8 mouse cellular contexts compared by ENCODE assay signal in the genomic region with DNA sequence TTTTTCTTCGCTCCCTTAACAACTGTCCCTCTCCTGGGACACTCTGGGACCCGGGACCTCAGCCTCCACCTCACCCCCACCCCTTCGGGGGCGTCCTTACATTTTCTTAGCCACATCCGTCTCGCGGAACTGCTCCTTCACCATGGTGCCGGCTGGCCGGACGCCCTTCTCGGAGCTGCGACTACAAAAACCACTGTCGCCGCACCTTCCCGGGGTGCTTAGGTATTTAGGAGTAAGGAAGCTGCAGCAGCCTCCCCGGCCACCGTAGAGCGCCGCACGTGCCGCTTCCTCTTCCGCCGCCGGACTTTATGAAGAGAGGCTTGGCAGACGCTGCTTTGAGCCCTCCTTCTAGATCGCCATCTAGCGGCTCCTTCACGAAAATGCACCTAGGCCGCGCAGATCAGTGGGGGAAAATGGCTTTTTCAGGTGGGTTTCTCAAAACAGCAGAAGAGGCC. TPM values are rescaled to one million over a fixed set of nuclear protein-coding genes. Genes with fewer than 3 reads are reported as not detected.
DNase-seq lines count a peak whose midpoint lies in the region; ATAC-seq and TF ChIP-seq lines count a peak whose summit lies in the region.

A gene (minus strand): TSS at position 286 of the 455 bp plus-strand sequence.
A gene (plus strand): TSS at position 353 of the 455 bp plus-strand sequence.

- TF ChIP-seq CTCF in gastrocnemius, adult 2 months (IDR thresholded peaks at IDR 0.05), result peak; percentile 95; the same call in 1 of the 2 replicates

- H3K27ac ChIP-seq in gastrocnemius, adult 2 months, result peak within 1 kb of the TSS; percentile 88

- DNase-seq in ZHBTc4 (ENCODE audit: low read depth, low spot score), result peak; percentile 98
- peak; percentile 93 for DNase-seq in gastrocnemius, adult 2 months
- peak; percentile 83 for DNase-seq in hindlimb bud, embryonic 11.5 days (ENCODE audit: extremely low spot score, low read depth, low spot score)
- peak; percentile 89 to 90 for DNase-seq in left cerebral cortex, adult 8-10 months (ENCODE audit: low spot score in 2 of 2)
- DNase-seq in right cerebral cortex, postnatal 10 days (ENCODE audit: low spot score in 2 of 2), result peak; percentile 95 to 96
- peak; percentile 84 for DNase-seq in urinary bladder, postnatal 25 days (ENCODE audit: low spot score)

- intact Hi-C loops in gastrocnemius, adult 2 months (cut with DNase I), result no loop called here

- peak; percentile 80 for ATAC-seq in common myeloid progenitor, adult 5-6 weeks (replicated peaks; ENCODE audit: low read depth, poor library complexity, severe bottlenecking)

- H3K4me3 ChIP-seq in gastrocnemius, adult 2 months, result peak within 1 kb of the TSS; percentile 100
- peak within 1 kb of the TSS; percentile 92 for H3K4me3 ChIP-seq in megakaryocyte, embryonic 14.5 days (replicated peaks)

- H3K27me3 ChIP-seq in megakaryocyte, embryonic 14.5 days (replicated peaks), result no peaks in the 10 kb centered on the region

- peaks cover 29% of the 10 kb centered on the region for H3K4me1 ChIP-seq in megakaryocyte, embryonic 14.5 days

- no peaks in the 10 kb centered on the region for H3K9me3 ChIP-seq in megakaryocyte, embryonic 14.5 days

- H3K36me3 ChIP-seq in megakaryocyte, embryonic 14.5 days (replicated peaks; ENCODE audit: low read length), result peaks cover 29% of the 10 kb centered on the region

RNA-seq across cellular contexts. Expression of the first gene that starts in this region (rescaled TPM):
- 14.3 and 19.0 TPM in 2 replicates for total RNA-seq in common myeloid progenitor, adult 5-6 weeks (2017)
- total RNA-seq in gastrocnemius, adult 2 months (2021), result 1 to 10 TPM; 8.7 TPM
- 10 to 100 TPM; 33.4 to 38.9 (median 34.5) TPM for total RNA-seq in left cerebral cortex, adult 8-10 months (2022)
- 0.70 TPM in 1 of 2 replicates, not detected in the other for polyA plus RNA-seq in megakaryocyte, embryonic 14.5 days (2012; ENCODE audit: insufficient read depth, low replicate concordance)

RNA-seq across cellular contexts. Expression of the second gene that starts in this region (rescaled TPM):
- total RNA-seq in common myeloid progenitor, adult 5-6 weeks (2017), result 5,130 and 6,073 TPM in 2 replicates
- total RNA-seq in gastrocnemius, adult 2 months (2021), result 100 to 1,000 TPM; 700 to 838 TPM
- 100 to 1,000 TPM; 815 to 882 (median 867) TPM for total RNA-seq in left cerebral cortex, adult 8-10 months (2022)
- polyA plus RNA-seq in megakaryocyte, embryonic 14.5 days (2012; ENCODE audit: insufficient read depth, low replicate concordance), result 179 and 343 TPM in 2 replicates

Comparison
In these comparisons a context has a peak if more than half of its experiments do, and no peak if none do; other contexts are left out.
1. Peak in every context shown above with its lines: DNase-seq, ATAC-seq, H3K4me3 ChIP-seq and H3K27ac ChIP-seq.